Mouse (Mus musculus): Measurements from ENCODE around the gene Bicc1. TPM values are rescaled to one million over a fixed set of nuclear protein-coding genes. Genes with fewer than 3 reads are reported as not detected.

The Bicc1 gene
- polyA plus RNA-seq, 1 experiment from 2014 or later: 10.4 TPM

- WGBS: 56% methylated on average over 5 of the region's 5 CpGs
- H3K4me3 ChIP-seq: no peak overlapping the region
- H3K9me3 ChIP-seq: no peaks in the 10 kb centered on the region
- no peaks in the 10 kb centered on the region for H3K36me3 ChIP-seq
- no peak for DNase-seq (ENCODE audit: low spot score)
- H3K4me1 ChIP-seq: peaks cover 38% of the 10 kb centered on the region
- H3K27me3 ChIP-seq (ENCODE audit: insufficient read depth, poor library complexity, severe bottlenecking): no peaks in the 10 kb centered on the region
- peak overlapping the region; percentile 64; the same call in 1 of the 2 replicates for H3K27ac ChIP-seq
Measured at GRCm38 (mm10) chr10:71058070-71058469, 101.4 kb downstream of the Bicc1 start.

GRCm38 (mm10) chr10:71052748-71053147, 106.8 kb downstream of the Bicc1 start:
- no peaks in the 10 kb centered on the region for H3K36me3 ChIP-seq
- 64% methylated on average over 9 of the region's 9 CpGs for WGBS
- H3K27ac ChIP-seq: 0 out of 2 replicates have a peak overlapping the region, but pooled peaks have one; percentile 25
- peaks cover 29% of the 10 kb centered on the region for H3K4me1 ChIP-seq
- no peaks in the 10 kb centered on the region for H3K9me3 ChIP-seq
- H3K4me3 ChIP-seq: no peak overlapping the region
- no peak for DNase-seq (ENCODE audit: low spot score)
- no peaks in the 10 kb centered on the region for H3K27me3 ChIP-seq (ENCODE audit: insufficient read depth, poor library complexity, severe bottlenecking)

- Histone ChIP-seq H3K27me3 (ENCODE audit: insufficient read depth, poor library complexity, severe bottlenecking) (no peaks in the 10 kb centered on the region), H3K9me3 (no peaks in the 10 kb centered on the region), H3K27ac (peak overlapping the region; percentile 29; the same call in 1 of the 2 replicates), H3K36me3 (no peaks in the 10 kb centered on the region), H3K4me1 (peaks cover 25% of the 10 kb centered on the region), H3K4me3 (no peak overlapping the region)
- 59% methylated on average over 7 of the region's 7 CpGs for WGBS
- DNase-seq (ENCODE audit: low spot score): no peak
Measured at GRCm38 (mm10) chr10:71052208-71052607, 107.3 kb downstream of the Bicc1 start.

GRCm38 (mm10) chr10:71050722-71051333, 108.7 kb downstream of the Bicc1 start:
- no peak overlapping the region for H3K4me3 ChIP-seq
- H3K27me3 ChIP-seq (ENCODE audit: insufficient read depth, poor library complexity, severe bottlenecking): no peaks in the 10 kb centered on the region
- no peak for DNase-seq (ENCODE audit: low spot score)
- H3K36me3 ChIP-seq: no peaks in the 10 kb centered on the region
- 89% methylated on average over 10 of the region's 10 CpGs for WGBS
- H3K4me1 ChIP-seq: peaks cover 22% of the 10 kb centered on the region
- H3K9me3 ChIP-seq: no peaks in the 10 kb centered on the region
- no peak overlapping the region for H3K27ac ChIP-seq

- Histone ChIP-seq H3K36me3 (no peaks in the 10 kb centered on the region), H3K27ac (no peak overlapping the region), H3K4me1 (peaks cover 22% of the 10 kb centered on the region), H3K27me3 (ENCODE audit: insufficient read depth, poor library complexity, severe bottlenecking) (no peaks in the 10 kb centered on the region), H3K9me3 (no peaks in the 10 kb centered on the region), H3K4me3 (no peak overlapping the region)
- WGBS: 77% methylated on average over 17 of the region's 17 CpGs
- DNase-seq (ENCODE audit: low spot score): no peak
Measured at GRCm38 (mm10) chr10:71049294-71049693, 110.2 kb downstream of the Bicc1 start.

GRCm38 (mm10) chr10:71044410-71044809, 115.1 kb downstream of the Bicc1 start:
- no peak for DNase-seq (ENCODE audit: low spot score)
- Histone ChIP-seq H3K36me3 (no peaks in the 10 kb centered on the region), H3K4me1 (no peaks in the 10 kb centered on the region), H3K4me3 (no peak overlapping the region), H3K9me3 (no peaks in the 10 kb centered on the region), H3K27ac (no peak overlapping the region), H3K27me3 (ENCODE audit: insufficient read depth, poor library complexity, severe bottlenecking) (no peaks in the 10 kb centered on the region)
- WGBS: 95% methylated on average over 1 of the region's 1 CpGs

GRCm38 (mm10) chr10:71041874-71042273, 117.6 kb downstream of the Bicc1 start:
- Histone ChIP-seq H3K9me3 (no peaks in the 10 kb centered on the region), H3K27me3 (ENCODE audit: insufficient read depth, poor library complexity, severe bottlenecking) (no peaks in the 10 kb centered on the region), H3K4me3 (no peak overlapping the region), H3K27ac (no peak overlapping the region), H3K36me3 (no peaks in the 10 kb centered on the region), H3K4me1 (no peaks in the 10 kb centered on the region)
- 64% methylated on average over 4 of the region's 4 CpGs for WGBS
- no peak for DNase-seq (ENCODE audit: low spot score)

GRCm38 (mm10) chr10:71036484-71036883, 123.0 kb downstream of the Bicc1 start:
- Histone ChIP-seq H3K4me1 (no peaks in the 10 kb centered on the region), H3K4me3 (no peak overlapping the region), H3K36me3 (no peaks in the 10 kb centered on the region), H3K9me3 (no peaks in the 10 kb centered on the region), H3K27me3 (ENCODE audit: insufficient read depth, poor library complexity, severe bottlenecking) (no peaks in the 10 kb centered on the region), H3K27ac (no peak overlapping the region)
- DNase-seq (ENCODE audit: low spot score): no peak
- 87% methylated on average over 7 of the region's 7 CpGs for WGBS

GRCm38 (mm10) chr10:71028996-71029395, 130.5 kb downstream of the Bicc1 start:
- no peaks in the 10 kb centered on the region for H3K9me3 ChIP-seq
- H3K36me3 ChIP-seq: no peaks in the 10 kb centered on the region
- DNase-seq (ENCODE audit: low spot score): no peak
- peaks cover 37% of the 10 kb centered on the region for H3K4me1 ChIP-seq
- 71% methylated on average over 4 of the region's 4 CpGs for WGBS
- H3K27ac ChIP-seq: no peak overlapping the region
- no peak overlapping the region for H3K4me3 ChIP-seq
- H3K27me3 ChIP-seq (ENCODE audit: insufficient read depth, poor library complexity, severe bottlenecking): no peaks in the 10 kb centered on the region

GRCm38 (mm10) chr10:71028066-71028844, 131.2 kb downstream of the Bicc1 start:
- no peaks in the 10 kb centered on the region for H3K9me3 ChIP-seq
- no peak overlapping the region for H3K4me3 ChIP-seq
- DNase-seq (ENCODE audit: low spot score): no peak
- no peaks in the 10 kb centered on the region for H3K36me3 ChIP-seq
- H3K27me3 ChIP-seq (ENCODE audit: insufficient read depth, poor library complexity, severe bottlenecking): no peaks in the 10 kb centered on the region
- WGBS: 37% methylated on average over 14 of the region's 14 CpGs
- peak overlapping the region; percentile 31; the same call in 1 of the 2 replicates for H3K27ac ChIP-seq
- H3K4me1 ChIP-seq: peaks cover 38% of the 10 kb centered on the region

GRCm38 (mm10) chr10:71025131-71025894, 134.2 kb downstream of the Bicc1 start:
- no peak overlapping the region for H3K4me3 ChIP-seq
- DNase-seq (ENCODE audit: low spot score): no peak
- H3K36me3 ChIP-seq: no peaks in the 10 kb centered on the region
- H3K9me3 ChIP-seq: no peaks in the 10 kb centered on the region
- H3K27ac ChIP-seq: peak overlapping the region; percentile 72
- H3K4me1 ChIP-seq: peaks cover 36% of the 10 kb centered on the region
- no peaks in the 10 kb centered on the region for H3K27me3 ChIP-seq (ENCODE audit: insufficient read depth, poor library complexity, severe bottlenecking)
- 41% methylated on average over 18 of the region's 18 CpGs for WGBS

GRCm38 (mm10) chr10:71024681-71025080, 134.8 kb downstream of the Bicc1 start:
- Histone ChIP-seq H3K36me3 (no peaks in the 10 kb centered on the region), H3K4me1 (peaks cover 35% of the 10 kb centered on the region), H3K9me3 (no peaks in the 10 kb centered on the region), H3K27ac (peak overlapping the region; percentile 72), H3K4me3 (no peak overlapping the region), H3K27me3 (ENCODE audit: insufficient read depth, poor library complexity, severe bottlenecking) (no peaks in the 10 kb centered on the region)
- 34% methylated on average over 9 of the region's 9 CpGs for WGBS
- no peak for DNase-seq (ENCODE audit: low spot score)

GRCm38 (mm10) chr10:71023471-71023870, 136.0 kb downstream of the Bicc1 start:
- Histone ChIP-seq H3K27me3 (ENCODE audit: insufficient read depth, poor library complexity, severe bottlenecking) (no peaks in the 10 kb centered on the region), H3K9me3 (no peaks in the 10 kb centered on the region), H3K36me3 (no peaks in the 10 kb centered on the region), H3K4me1 (peaks cover 27% of the 10 kb centered on the region), H3K4me3 (no peak overlapping the region), H3K27ac (no peak overlapping the region)
- 55% methylated on average over 3 of the region's 3 CpGs for WGBS
- no peak for DNase-seq (ENCODE audit: low spot score)

All from heart, embryonic 10.5 days (tissue).